Mouse (Mus musculus): ENCODE results near the gene Maml1. TPM values are rescaled to one million over a fixed set of nuclear protein-coding genes. Genes with fewer than 3 reads are reported as not detected.

Maml1 gene
- polyA plus RNA-seq, 1 experiment from 2014 or later, result 3.2 TPM

DNA sequence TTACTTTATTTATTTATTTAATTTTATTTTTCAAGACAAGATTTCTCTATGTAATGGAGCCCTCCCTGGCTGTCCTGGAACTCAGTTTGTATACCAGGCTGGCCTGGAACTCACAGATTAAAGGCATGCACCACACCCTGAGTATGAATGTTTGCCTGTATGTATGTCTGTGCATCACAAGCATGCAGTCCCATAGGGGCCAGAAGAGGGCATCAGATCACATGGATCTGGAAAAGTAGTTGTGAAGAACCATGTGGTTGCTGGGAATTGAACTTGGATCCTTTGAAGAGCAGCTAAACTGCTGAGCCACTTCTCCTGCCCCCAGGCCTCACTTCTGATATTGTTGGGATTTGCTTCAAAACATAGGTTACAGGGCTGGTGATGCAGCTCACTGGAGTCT, 15.1 kb downstream of the Maml1 start:
- Histone ChIP-seq H3K27ac (no peak overlapping the region), H3K9ac (no peak overlapping the region), H3K27me3 (replicated peaks) (no peaks in the 10 kb centered on the region), H3K4me2 (no peak overlapping the region), H3K4me1 (peaks cover 24% of the 10 kb centered on the region), H3K4me3 (no peak overlapping the region), H3K36me3 (peaks cover 27% of the 10 kb centered on the region), H3K9me3 (replicated peaks) (no peaks in the 10 kb centered on the region)
- ATAC-seq, result no peak

DNA sequence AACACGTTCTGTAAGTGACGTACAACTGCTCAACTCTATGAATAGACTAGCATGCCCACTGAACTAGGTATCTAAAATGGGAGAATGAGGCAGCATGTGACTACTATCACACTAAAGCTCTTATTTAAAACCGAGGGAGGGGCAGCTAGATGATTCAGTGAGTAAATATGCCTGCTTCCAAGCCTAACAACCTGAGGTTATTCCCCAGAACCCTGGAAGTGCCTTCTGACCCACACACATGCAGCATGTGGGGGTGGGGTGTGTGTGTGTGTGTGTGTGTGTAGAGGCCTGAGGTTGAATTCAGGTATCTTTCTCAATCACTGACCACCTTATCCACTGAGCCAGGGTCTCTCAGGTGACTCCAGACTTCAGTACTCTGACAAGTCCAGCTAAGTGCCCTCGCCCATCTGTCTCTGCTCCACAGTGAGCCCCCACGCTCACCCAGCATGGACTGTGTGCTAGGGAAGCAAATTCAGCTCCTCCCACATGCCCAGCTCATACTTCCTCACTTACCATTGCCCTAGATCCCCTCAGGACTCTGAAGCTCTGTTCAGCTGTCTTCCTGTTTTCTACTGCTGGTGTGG, 16.5 kb downstream of the Maml1 start:
- no peaks in the 10 kb centered on the region for H3K27me3 ChIP-seq (replicated peaks)
- H3K9ac ChIP-seq, result no peak overlapping the region
- ATAC-seq, result peak; percentile 42; the same call in 1 of the 2 replicates
- H3K36me3 ChIP-seq, result peaks cover 20% of the 10 kb centered on the region
- 50% methylated on average over 5 of the region's 5 CpGs for WGBS (ENCODE audit: insufficient replicate concordance)
- H3K4me1 ChIP-seq, result peaks cover 24% of the 10 kb centered on the region
- H3K4me3 ChIP-seq, result no peak overlapping the region
- no peak overlapping the region for H3K4me2 ChIP-seq
- H3K27ac ChIP-seq, result peak overlapping the region; percentile 33; the same call in 1 of the 2 replicates
- no peaks in the 10 kb centered on the region for H3K9me3 ChIP-seq (replicated peaks)

DNA sequence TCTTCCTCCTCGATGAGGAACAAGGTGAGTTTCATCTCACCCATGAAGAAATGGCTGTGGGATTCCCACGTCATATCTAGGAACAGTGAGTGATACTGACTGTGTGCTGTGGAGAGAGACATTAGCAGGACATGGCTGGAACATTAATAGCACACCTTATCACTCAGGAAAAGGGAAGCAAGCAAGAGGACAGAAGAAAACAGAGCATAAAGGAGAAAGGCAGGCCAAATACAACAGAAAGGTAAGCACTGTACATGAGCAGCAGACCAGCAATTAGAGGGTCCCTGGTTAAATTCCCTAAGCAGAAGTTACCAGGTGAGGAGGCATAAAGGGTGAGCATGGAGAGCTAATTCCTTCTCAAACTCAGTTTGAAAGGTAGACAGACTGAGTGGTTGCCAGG, 17.0 kb downstream of the Maml1 start:
- ATAC-seq, result no peak
- Histone ChIP-seq H3K4me2 (no peak overlapping the region), H3K4me1 (peaks cover 21% of the 10 kb centered on the region), H3K9ac (no peak overlapping the region), H3K36me3 (peaks cover 15% of the 10 kb centered on the region), H3K4me3 (no peak overlapping the region), H3K27ac (peak overlapping the region; percentile 33; the same call in 1 of the 2 replicates), H3K27me3 (replicated peaks) (no peaks in the 10 kb centered on the region), H3K9me3 (replicated peaks) (no peaks in the 10 kb centered on the region)
- 45% methylated on average over 2 of the region's 2 CpGs for WGBS (ENCODE audit: insufficient replicate concordance)

GRCm38 (mm10) chr11:50272819-50273218, 19.3 kb downstream of the Maml1 start:
- Histone ChIP-seq H3K27ac (no peak overlapping the region), H3K9me3 (replicated peaks) (no peaks in the 10 kb centered on the region), H3K9ac (no peak overlapping the region), H3K4me3 (no peak overlapping the region), H3K36me3 (peaks cover 10% of the 10 kb centered on the region), H3K4me1 (peaks cover 21% of the 10 kb centered on the region), H3K27me3 (replicated peaks) (no peaks in the 10 kb centered on the region), H3K4me2 (no peak overlapping the region)
- no peak for ATAC-seq
- WGBS (ENCODE audit: insufficient replicate concordance), result 81% methylated on average over 2 of the region's 2 CpGs

DNA sequence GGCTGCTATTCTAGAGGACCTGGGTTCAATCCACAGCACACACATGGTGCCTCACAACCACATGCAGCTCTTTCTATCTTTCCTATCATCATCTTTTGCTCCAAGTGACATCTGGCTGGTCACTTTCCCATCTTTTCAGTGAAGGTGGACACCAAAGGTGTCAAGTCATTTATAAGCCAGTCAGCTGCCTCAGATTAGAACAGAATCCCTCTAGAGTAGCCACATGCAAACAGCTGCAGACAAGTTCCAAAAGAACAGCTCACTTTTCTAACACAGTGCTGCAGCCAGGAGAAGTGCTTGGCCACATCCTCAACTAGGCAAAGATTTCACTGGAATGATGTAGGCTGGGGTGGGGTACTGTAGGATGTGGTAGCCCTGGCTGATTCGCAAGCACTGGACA, 22.2 kb downstream of the Maml1 start:
- ATAC-seq, result no peak

GRCm38 (mm10) chr11:50269163-50269562, 22.9 kb downstream of the Maml1 start:
- no peak overlapping the region for H3K4me3 ChIP-seq
- no peak overlapping the region for H3K9ac ChIP-seq
- no peak overlapping the region for H3K4me2 ChIP-seq
- 69% methylated on average over 2 of the region's 2 CpGs for WGBS (ENCODE audit: insufficient replicate concordance)
- no peaks in the 10 kb centered on the region for H3K9me3 ChIP-seq (replicated peaks)
- no peaks in the 10 kb centered on the region for H3K27me3 ChIP-seq (replicated peaks)
- peaks cover 30% of the 10 kb centered on the region for H3K36me3 ChIP-seq
- H3K4me1 ChIP-seq, result no peaks in the 10 kb centered on the region
- no peak overlapping the region for H3K27ac ChIP-seq
- ATAC-seq, result no peak

More for the DNA sequence above, 22.2 kb downstream of the Maml1 start:
- Histone ChIP-seq H3K9me3 (replicated peaks) (no peaks in the 10 kb centered on the region), H3K4me3 (no peak overlapping the region), H3K9ac (no peak overlapping the region), H3K36me3 (peaks cover 23% of the 10 kb centered on the region), H3K4me1 (peaks cover 5% of the 10 kb centered on the region; the same call in 1 of the 2 replicates), H3K27me3 (replicated peaks) (no peaks in the 10 kb centered on the region), H3K27ac (no peak overlapping the region), H3K4me2 (no peak overlapping the region)
- whole genome bisulfite sequencing (ENCODE audit: insufficient replicate concordance), result 88% methylated on average over 1 of the region's 1 CpGs

DNA sequence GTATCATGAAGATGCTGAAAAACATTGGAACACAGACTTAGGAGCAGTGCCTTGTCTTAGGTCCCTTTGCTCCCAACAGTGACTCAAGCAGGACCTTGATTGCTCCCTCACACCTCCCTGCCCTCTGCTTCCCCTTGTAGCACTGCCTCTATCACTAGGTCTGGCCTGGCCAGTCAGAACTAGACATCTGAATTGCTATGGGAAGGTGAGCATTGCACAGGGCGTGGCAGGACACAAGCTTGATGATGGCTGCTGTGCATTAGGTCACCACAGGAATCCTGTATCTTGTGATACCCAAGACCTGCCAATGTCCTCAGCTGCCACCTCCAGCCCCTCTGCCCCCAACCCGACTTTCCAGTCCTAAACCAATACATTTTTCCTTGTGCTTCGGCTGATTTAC, 25.1 kb downstream of the Maml1 start:
- H3K4me2 ChIP-seq, result no peak overlapping the region
- no peak overlapping the region for H3K27ac ChIP-seq
- peaks cover 49% of the 10 kb centered on the region for H3K36me3 ChIP-seq
- ATAC-seq, result no peak
- H3K4me1 ChIP-seq, result no peaks in the 10 kb centered on the region
- H3K9me3 ChIP-seq (replicated peaks), result no peaks in the 10 kb centered on the region
- H3K4me3 ChIP-seq, result no peak overlapping the region
- H3K27me3 ChIP-seq (replicated peaks), result no peaks in the 10 kb centered on the region
- 71% methylated on average over 3 of the region's 3 CpGs for WGBS (ENCODE audit: insufficient replicate concordance)
- H3K9ac ChIP-seq, result no peak overlapping the region

DNA sequence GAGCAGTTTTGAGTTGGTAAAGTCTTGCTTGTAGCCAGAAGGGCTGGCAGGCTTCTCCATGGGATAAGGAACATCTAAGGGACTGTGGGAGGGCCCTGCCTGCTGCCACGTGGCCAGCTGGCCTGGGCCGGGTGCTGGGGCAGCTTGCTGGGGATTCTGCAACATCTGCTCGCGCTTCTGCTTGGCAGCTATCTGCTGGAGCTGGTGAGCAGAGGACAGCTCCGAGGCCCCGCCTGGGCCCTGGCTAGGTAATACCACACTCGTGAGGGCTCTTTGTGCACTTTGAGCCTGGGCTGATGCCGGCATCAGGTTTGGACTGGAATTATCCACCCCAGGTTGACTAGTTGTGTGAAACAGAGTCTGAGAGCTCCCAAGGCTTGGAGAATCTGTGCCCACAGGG, 26.2 kb downstream of the Maml1 start:
- H3K4me1 ChIP-seq, result no peaks in the 10 kb centered on the region
- WGBS (ENCODE audit: insufficient replicate concordance), result 81% methylated on average over 8 of the region's 8 CpGs
- H3K27ac ChIP-seq, result no peak overlapping the region
- peaks cover 59% of the 10 kb centered on the region for H3K36me3 ChIP-seq
- H3K9ac ChIP-seq, result no peak overlapping the region
- H3K9me3 ChIP-seq (replicated peaks), result no peaks in the 10 kb centered on the region
- no peaks in the 10 kb centered on the region for H3K27me3 ChIP-seq (replicated peaks)
- ATAC-seq, result 0 out of 2 replicates have a peak, but pooled peaks have one; percentile 17
- no peak overlapping the region for H3K4me2 ChIP-seq
- no peak overlapping the region for H3K4me3 ChIP-seq

DNA sequence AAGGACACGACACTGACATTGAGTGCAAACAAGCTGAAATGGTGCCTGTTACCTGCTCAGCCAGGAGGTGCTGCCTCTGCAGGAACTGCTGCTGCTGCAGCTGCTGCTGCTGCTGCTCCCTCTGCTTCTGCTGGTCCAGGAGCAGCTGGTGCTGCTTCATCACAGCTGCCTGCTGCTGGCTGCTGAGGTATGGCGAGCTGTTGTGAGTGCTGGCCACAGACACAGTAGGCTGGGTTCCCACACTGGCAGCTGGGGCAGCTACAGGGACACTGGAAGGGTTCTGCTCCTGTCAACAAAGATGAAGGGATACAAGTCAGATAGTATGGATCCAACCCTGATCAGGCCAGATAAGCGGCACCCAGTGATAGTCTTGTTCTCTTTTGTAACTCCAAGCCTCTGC, 28.9 kb downstream of the Maml1 start:
- Histone ChIP-seq H3K27me3 (replicated peaks) (no peaks in the 10 kb centered on the region), H3K27ac (no peak overlapping the region), H3K9ac (no peak overlapping the region), H3K36me3 (peaks cover 87% of the 10 kb centered on the region), H3K4me1 (no peaks in the 10 kb centered on the region), H3K9me3 (replicated peaks) (no peaks in the 10 kb centered on the region), H3K4me3 (no peak overlapping the region), H3K4me2 (no peak overlapping the region)
- 78% methylated on average over 3 of the region's 3 CpGs for WGBS (ENCODE audit: insufficient replicate concordance)
- ATAC-seq, result no peak

DNA sequence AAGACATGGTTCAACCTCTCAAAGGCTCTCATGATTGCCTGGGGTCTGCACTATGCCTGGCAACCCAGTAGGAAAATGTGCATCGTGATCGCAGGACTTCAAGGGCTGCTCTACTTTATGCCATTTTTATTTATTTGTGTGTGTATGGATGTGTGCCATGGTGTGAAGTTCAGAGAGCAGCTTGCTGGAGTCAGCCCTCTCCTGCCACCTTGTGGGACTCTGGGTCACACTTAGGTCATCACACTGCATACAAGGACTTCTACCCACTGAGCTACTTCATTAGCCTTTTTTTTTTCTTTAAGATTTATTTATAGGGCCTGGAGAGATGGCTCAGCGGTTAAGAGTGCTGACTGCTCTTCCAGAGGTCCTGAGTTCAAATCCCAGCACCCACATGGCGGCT, 30.1 kb downstream of the Maml1 start:
- no peak overlapping the region for H3K27ac ChIP-seq
- H3K9me3 ChIP-seq (replicated peaks), result no peaks in the 10 kb centered on the region
- H3K9ac ChIP-seq, result no peak overlapping the region
- WGBS (ENCODE audit: insufficient replicate concordance), result 76% methylated on average over 4 of the region's 4 CpGs
- H3K27me3 ChIP-seq (replicated peaks), result no peaks in the 10 kb centered on the region
- ATAC-seq, result no peak
- H3K36me3 ChIP-seq, result peaks cover 97% of the 10 kb centered on the region
- H3K4me1 ChIP-seq, result no peaks in the 10 kb centered on the region
- H3K4me2 ChIP-seq, result no peak overlapping the region
- no peak overlapping the region for H3K4me3 ChIP-seq

- 84% methylated on average over 7 of the region's 7 CpGs for WGBS (ENCODE audit: insufficient replicate concordance)
- ATAC-seq, result no peak
- H3K4me2 ChIP-seq, result no peak overlapping the region
- peaks cover 75% of the 10 kb centered on the region for H3K36me3 ChIP-seq
- no peak overlapping the region for H3K4me3 ChIP-seq
- H3K27me3 ChIP-seq (replicated peaks), result no peaks in the 10 kb centered on the region
- no peaks in the 10 kb centered on the region for H3K9me3 ChIP-seq (replicated peaks)
- H3K4me1 ChIP-seq, result 0 out of 2 replicates have a peak, but pooled peaks cover 2% of the 10 kb centered on the region
- no peak overlapping the region for H3K27ac ChIP-seq
- H3K9ac ChIP-seq, result no peak overlapping the region
Measured at GRCm38 (mm10) chr11:50258310-50258709, 33.8 kb downstream of the Maml1 start.

DNA sequence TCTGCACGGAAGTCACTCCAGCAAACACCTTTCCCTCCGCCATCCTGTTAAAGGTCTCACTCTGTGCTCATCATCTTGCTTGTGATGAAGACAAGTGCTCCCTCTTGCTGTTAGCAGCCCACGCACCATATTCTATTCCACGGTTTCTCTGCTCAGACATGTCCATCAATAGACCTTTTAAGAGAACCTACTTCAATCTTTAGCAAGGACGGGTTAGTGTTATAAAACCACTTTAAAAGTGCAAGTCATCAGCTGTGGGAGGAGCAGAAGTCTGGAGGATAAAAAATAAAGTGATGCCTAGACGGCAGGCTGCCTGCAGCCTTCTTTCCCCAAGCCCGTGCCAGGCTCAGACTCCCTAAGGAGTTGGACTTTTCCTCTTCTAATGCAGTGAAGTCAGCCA, 35.5 kb downstream of the Maml1 start:
- Histone ChIP-seq H3K4me1 (0 out of 2 replicates have a peak, but pooled peaks cover 9% of the 10 kb centered on the region), H3K9me3 (replicated peaks) (no peaks in the 10 kb centered on the region), H3K4me3 (no peak overlapping the region), H3K36me3 (peaks cover 58% of the 10 kb centered on the region), H3K4me2 (no peak overlapping the region), H3K27ac (no peak overlapping the region), H3K27me3 (replicated peaks) (no peaks in the 10 kb centered on the region), H3K9ac (no peak overlapping the region)
- 63% methylated on average over 7 of the region's 7 CpGs for WGBS (ENCODE audit: insufficient replicate concordance)
- ATAC-seq, result no peak

- no peak overlapping the region for H3K9ac ChIP-seq
- no peaks in the 10 kb centered on the region for H3K27me3 ChIP-seq (replicated peaks)
- no peaks in the 10 kb centered on the region for H3K9me3 ChIP-seq (replicated peaks)
- no peak overlapping the region for H3K4me2 ChIP-seq
- H3K27ac ChIP-seq, result no peak overlapping the region
- 0 out of 2 replicates have a peak, but pooled peaks cover 9% of the 10 kb centered on the region for H3K4me1 ChIP-seq
- no peak for ATAC-seq
- no peak overlapping the region for H3K4me3 ChIP-seq
- H3K36me3 ChIP-seq, result peaks cover 33% of the 10 kb centered on the region
- WGBS (ENCODE audit: insufficient replicate concordance), result 83% methylated on average over 12 of the region's 12 CpGs
Measured at GRCm38 (mm10) chr11:50254010-50254580, 38.0 kb downstream of the Maml1 start.
